Mouse (Mus musculus): ENCODE measurements around the gene Igfbpl1.

Gene Igfbpl1

DNA sequence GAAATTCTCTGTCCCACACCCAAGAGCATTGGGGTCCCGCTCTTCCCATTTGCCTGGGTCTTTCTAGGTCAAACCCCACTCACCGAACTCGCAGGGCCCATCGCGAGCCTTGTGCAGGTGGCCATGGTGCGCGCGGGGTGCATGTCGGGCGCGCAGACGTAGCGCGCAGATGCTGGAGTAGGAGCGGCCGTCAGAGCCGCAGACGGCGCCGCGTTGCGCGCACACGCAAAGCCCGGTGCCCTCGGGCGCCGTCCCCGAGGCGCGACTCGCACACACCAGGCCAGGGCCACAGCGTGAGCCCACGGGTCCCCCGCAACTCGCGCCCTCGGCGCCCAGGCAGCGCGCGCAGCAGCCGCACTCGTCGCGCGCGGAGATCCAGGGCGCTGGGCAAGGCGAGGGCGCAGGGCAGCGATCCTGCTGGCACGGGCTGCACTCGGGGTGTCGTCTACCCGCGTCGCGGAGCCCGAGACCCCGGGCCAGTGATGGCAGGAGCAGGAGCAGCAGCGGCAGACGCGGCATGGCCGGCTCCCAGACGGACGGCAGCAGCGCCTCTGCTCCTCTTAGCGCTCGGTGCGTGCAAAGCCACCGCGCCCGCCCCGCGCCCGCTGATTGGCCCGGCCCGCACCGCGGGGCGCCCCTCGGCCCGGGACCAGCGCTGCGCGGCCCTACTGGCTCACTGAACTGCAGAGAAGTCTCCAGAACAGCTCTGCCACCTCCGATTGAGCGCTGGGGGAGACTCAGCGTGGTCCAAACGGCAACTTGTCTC lies at the start of gene Igfbpl1:
Igfbpl1 (minus strand) TSS at position 649 of the 766 bp plus-strand sequence.
- DNase-seq = peak; percentile 78 to 88

GRCm38 (mm10) chr4:45872147-45872546 lies 45.4 kb upstream of the Igfbpl1 start:
- DNase-seq = peak in 1 of 2 experiments; percentile 37

DNA sequence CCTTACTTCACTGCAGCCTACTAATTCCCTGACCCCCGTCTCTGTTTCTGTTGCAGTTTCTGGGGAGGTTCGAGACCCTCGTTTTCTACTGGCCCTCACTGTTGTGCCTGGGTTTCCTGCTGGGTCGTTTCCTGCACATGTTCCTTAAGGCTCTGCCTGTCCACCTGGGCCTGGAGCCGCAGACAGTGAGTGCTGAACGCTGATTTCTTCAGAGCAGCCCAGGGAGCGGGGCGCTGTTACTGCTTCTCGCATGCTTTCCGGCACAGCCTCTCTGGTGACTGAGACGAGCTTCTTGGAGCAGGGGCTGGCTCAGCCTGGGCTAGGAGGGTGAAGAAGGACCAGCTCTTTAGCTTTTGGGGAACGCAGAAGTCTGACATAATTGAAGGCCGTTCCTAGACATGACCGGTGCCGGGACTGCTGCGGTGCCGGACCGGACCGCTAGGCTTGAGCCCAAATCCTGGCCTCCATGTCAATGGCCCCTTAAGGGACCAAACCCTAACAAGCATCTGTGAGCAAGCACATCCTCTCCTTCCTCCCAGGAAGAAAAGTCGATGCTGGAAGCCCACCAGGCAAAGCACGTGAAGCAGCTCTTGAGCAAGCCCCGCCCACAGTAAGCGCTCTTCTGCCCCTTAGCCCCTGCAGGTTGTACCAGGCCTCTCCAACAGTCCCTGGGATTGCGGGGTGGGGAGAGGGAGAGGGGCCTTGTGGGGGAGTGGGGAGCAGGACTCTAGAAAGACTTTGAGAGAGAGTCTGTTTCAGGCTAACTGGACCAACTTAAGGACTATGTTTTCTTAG lies 42.5 kb upstream of the Igfbpl1 start:
- no peak for DNase-seq

- DNase-seq = no peak
These were observed 40.7 kb upstream of the Igfbpl1 start for GRCm38 (mm10) chr4:45867416-45867815.

DNA sequence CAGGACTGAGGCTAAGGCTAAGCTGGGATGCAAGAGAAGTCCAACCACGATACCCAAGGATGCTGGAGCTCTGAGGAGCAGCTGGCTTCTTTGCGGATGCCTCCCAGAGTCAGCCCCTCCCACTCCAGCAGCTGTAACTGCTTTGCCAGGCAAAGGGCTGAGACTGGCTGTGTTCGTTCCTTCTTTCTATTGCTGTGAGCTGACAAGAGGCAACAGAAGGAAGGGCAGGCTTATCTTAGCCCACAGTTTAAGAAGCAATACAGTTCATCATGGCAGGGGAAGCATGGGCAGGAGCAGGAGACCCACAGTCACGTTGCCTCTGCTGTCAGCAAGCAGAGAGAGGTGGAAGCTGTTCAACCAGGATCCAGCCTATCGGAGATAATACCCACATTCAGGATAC lies 34.4 kb upstream of the Igfbpl1 start:
- DNase-seq = no peak

GRCm38 (mm10) chr4:45855803-45856424 lies 29.2 kb upstream of the Igfbpl1 start:
- DNase-seq = peak; percentile 92 to 94

GRCm38 (mm10) chr4:45853496-45854246 lies 26.9 kb upstream of the Igfbpl1 start:
- no peak for DNase-seq

DNA sequence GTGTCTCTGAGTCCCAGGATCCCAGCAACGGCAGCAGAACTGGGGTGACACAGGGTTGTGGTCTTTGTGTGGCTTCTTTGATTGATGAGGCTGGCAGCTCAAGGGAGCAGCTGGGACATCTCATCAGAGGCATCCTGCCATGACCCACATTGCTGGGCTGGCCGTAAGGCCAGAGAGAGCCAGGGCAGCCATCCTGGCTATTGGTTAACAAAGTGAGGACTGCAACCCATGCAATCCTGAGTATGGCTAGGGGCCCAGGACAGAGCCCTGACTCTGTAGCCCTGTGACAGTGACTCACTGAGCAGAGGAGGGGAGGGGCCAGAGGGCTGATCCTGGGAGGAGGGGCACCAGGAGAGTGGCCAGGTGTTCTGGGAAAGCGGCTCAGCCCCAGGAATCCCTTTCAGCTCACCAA lies 24.9 kb upstream of the Igfbpl1 start:
- peak; percentile 54 to 64 for DNase-seq

DNA sequence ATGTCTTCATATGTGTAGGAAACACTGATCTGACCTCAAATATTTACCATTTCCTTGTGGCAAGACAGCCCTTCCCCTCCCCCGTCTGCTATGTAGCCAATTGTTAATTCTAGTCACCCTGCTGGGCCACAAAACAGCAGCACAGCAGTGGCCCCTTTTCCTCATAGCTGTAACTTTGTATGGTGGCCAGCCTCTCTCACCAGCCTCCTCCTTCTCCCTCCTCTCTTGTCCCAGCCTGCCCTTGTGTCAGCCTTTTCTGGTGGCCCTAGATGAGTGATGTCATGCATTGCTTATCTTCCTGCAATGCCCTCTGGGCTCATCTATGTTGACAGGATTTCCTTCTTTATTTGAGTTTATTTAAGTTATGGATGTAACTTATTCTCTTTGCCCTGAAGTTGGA lies 22.7 kb upstream of the Igfbpl1 start:
- DNase-seq = no peak

DNA sequence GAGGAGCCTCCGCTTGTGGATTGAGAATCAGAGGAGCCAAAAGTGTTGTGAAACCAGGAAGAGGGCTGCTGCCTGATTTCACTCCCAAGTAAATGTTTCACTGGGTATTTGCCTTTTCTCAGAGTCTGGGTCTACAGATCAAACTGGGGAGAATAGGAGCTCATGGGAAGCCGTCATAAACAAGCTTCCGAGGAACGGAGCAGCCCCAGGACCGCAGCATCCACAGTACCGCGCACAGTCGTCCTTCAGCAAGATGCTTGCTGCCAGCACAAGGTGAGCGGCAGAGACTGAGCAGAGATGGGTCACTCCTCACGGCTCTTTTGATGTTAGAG lies 22.1 kb upstream of the Igfbpl1 start:
- DNase-seq = no peak

DNA sequence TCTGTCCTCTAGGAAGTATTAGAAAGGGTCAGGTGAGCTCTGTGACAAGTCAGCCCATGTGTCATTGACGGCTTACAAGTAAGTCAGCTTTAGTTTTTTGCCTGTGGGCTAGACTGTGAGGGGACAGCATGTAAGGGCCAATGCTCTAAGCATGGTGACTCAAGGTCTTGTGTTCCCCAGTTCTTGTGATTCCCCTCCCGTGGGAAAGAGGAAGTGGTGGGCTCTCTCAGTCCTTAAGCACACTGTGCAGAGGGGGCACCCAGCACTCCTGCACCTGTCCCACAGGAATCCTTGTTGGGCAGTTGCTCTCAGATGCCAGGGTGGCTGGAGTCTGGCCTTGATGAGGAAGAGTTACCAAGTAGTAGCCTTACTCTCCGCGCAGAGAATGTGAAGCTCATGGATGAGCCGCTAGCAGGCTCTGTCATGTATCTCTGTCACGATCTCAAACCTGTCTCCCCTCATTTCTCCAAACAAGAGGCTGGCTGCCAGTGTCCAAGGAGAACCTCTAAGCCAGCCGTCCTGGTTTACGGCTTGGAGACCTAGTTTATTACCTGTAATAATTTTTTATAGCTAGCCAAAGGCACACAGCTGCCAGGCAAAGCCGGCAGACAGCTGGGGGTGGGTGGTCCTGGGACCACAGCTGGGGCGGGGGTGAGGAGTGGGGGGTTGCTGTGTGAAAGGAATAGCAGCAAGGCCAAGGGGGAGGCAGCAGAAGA lies 21.5 kb upstream of the Igfbpl1 start, which contains the start of gene Stra6l:
Stra6l (plus strand) TSS at position 556 of the 716 bp plus-strand sequence.
- DNase-seq = no peak

- no peak for DNase-seq
These were observed 19.5 kb upstream of the Igfbpl1 start for GRCm38 (mm10) chr4:45846263-45846662.

DNA sequence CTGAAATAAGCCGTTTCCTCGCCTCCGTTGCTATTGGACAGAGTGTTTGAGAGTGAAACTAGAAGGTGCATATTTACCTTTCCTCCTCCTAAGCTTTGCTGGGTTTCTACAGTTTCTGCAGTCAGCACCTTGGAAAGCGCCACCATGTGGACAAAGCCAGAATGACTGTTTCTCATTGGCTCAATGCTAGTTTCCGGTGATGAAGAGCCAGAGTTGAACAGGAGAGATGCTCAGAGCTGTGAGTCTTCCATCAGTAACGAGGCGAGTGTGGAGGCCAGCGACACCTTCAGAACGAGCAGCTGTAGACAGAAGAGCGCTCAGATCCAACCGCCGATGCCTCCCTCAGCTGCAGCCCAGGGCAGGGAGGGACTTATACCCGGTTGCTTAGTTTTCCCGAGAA lies 17.6 kb upstream of the Igfbpl1 start:
- peak; percentile 74 to 78 for DNase-seq

DNA sequence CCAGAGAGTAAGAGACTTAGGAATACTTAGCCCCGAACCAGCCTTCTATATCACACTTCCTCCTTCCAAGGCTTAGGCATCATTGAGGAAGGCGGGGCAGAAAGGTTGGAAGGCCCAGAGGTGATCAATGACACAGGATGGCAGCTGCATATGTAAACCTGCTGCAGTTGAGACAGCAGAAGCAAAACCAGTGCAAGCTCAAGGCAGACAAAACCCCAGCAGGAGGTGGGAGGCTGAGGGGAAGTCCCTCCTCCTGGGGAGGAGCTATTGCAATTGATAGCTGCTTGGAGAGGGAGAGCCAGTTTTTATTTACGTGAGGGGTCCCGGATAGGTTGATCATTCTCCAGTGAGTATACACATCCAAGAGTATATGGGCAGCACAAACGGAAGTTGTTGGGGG lies 6.7 kb upstream of the Igfbpl1 start:
- no peak for DNase-seq

- DNase-seq = no peak
These were observed 5.3 kb upstream of the Igfbpl1 start for GRCm38 (mm10) chr4:45831996-45832395.

DNA sequence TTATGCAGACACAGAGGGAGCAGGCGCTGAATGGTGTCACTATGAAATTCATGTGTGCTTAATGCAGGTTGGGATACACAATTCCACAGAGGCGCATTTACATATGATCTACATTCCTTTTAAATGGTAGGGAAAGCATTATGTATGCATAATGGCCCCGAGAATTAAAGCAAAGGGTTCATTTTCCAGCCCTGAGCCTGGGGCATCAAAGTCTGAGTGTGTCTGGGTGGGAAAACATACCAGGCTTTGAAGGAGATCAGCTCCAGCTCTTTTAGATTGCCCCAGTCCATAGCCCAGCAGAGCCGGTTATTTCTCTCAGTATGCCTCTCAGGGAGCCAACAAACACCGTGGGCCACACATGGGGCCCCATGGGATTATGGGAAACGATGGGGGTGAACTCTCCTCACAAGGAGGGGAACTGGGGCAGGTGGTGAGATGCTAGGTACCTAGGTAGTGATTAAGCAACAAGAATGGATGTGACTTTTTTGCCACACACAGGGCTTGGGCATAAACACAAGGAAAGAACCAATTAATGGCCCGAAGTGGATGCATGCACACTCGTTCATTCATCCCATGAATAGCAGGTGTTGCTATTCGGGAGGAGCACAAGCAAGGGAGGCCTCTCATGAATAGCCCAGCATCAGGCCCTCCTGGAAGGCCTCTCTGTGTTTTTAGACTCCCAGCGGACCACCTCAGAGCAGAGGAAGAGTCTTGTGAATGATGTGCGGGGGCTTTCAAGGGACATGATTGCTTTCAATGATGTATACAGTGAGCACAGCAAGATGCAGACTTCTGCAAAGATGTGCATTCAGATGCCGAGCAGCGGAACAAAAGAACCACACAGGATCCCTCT lies 3.4 kb upstream of the Igfbpl1 start:
- DNase-seq = no peak

DNA sequence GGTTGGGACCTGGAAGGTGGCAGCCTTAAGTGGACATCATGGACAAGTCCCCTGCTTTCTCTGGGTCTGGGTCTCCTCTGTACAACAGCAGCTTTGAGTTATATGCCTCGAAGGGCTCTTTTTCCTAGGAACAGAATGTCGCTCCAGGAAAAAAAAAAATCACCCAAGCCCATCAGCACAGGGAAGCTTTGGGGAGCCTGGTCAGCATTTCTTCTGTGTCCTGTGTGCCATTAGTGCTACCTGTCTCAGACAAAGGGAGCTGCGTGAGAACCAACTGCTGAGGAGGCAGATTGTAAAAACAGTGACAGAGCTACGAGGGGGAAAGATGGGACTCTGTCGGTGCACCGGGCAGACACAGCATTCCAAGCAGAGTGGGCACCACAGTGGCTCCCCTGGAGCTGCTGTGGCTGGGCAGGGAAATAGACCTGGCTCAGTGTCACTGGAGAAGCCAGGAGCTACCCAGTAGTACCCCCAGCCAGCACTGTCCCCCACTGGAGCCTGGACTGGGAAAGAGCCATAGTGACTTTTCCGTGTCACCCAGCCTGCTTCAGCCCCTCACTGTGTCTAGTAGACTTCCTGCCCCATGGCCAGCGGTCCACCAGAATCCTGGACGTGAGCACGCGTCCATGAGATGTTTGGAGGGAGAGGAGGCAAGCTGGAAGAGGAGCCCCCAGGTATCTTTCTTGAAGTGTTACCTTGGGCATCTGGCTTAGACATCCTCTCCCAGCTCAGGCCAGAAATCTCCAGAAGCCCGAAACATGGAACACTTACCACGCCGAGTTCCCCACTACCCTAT lies 1.8 kb downstream of the Igfbpl1 start:
- DNase-seq = peak; percentile 39 to 49

DNA sequence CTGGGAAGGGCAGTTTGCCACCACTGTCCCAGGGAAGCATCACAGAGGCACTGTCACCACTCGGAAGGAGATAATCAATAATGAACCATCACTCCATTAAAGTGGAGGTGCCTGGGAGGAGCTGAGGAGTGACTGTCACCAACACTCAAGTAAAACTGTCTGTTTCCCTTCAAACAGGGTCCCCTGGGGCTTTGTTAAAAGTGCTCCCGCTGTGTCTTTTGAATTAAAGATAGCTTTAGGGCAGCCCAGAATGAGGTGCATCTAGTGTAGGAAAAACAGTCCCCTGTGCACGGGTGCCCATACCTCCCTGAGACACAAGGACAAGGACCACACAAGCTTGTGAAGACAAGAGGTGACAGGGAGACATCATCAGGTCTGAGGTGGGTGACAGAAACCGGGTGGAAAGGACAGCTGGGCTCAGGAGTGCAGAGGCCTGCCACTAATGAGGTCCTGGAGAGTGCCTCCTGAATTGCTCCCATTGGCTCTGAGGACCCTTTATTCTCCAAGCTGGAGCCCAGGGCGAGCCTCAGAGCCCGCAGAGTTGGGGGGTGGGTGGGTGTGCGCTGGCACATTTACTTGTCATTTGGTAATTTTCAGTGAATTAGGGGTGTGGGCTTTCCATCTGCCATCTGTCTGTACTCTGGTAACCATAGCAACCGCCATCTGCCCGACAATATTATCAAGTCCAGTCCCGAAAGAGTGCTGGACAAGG lies 2.5 kb downstream of the Igfbpl1 start:
- peak; percentile 72 to 74 for DNase-seq

GRCm38 (mm10) chr4:45822781-45823575 lies 3.7 kb downstream of the Igfbpl1 start:
- no peak for DNase-seq
